Mouse (Mus musculus) kidney, adult 9 months (tissue): Measurements from ENCODE around the gene Prss36.
A peak's percentile ranks its signal among the peaks of the same experiment; 100 is the strongest.
"Not testable (repeated sequence)": the region's sequence is repeated elsewhere in the genome, so short reads cannot be mapped to it uniquely, and the experiment has no call there.

Source experiments
- DNase-seq: peaks from one replicate; pipeline ENCODE4 v3.0.0; 2022

Prss36 gene

GRCm38 (mm10) chr7:127901772-127902171, 44.8 kb downstream of the Prss36 start:
- DNase-seq = no peak

GRCm38 (mm10) chr7:127899997-127900396, 46.5 kb downstream of the Prss36 start:
- no peak for DNase-seq

GRCm38 (mm10) chr7:127898179-127898956, 48.2 kb downstream of the Prss36 start:
- no peak for DNase-seq

- no peak for DNase-seq
Observed at GRCm38 (mm10) chr7:127897542-127897941, 49.0 kb downstream of the Prss36 start.

DNA sequence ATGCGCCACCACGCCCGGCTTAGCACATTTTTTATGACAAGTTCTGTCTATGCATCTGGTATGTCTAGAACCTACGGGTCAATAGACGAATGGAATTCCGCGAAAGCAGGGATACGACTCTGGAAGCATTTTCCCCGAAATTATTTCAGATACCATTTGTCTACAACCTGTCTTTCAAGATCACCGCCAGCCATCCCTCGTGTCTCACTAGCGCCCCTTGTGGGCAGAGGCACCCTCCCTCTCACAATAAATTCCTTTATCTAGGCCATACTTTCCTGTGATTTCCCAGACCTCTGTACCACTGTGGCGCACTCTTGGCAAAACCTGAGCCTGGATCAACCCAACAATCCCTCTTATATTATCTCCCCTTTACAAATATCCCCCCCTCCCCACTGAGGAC, 50.1 kb downstream of the Prss36 start:
- peak; percentile 70 for DNase-seq

DNA sequence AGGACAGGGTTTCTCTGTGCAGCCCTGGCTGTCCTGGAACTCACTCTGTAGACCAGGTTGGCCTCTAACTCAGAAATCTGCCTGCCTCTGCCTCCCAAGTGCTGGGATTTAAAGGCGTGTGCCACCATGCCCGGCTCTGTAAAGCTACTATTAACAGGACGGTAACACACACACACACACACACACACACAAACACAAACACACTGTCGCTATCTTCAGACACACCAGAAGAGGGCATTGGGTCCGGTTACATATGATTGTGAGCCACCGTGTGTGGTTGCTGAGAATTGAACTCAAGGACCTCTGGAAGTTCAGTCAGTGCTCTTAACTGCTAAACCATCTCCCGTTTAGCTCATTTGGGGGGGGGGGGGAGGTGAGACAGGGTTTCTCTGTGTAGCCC, 50.6 kb downstream of the Prss36 start:
- not testable (repeated sequence) for DNase-seq

- peak; percentile 99 for DNase-seq
Observed at GRCm38 (mm10) chr7:127895442-127895841, 51.1 kb downstream of the Prss36 start, which contains the start of the genes Gm21974 and Vkorc1. Gene Gm21974, minus strand, starts transcription at chr7:127895454. Gene Vkorc1, minus strand, starts transcription at chr7:127895617.

DNA sequence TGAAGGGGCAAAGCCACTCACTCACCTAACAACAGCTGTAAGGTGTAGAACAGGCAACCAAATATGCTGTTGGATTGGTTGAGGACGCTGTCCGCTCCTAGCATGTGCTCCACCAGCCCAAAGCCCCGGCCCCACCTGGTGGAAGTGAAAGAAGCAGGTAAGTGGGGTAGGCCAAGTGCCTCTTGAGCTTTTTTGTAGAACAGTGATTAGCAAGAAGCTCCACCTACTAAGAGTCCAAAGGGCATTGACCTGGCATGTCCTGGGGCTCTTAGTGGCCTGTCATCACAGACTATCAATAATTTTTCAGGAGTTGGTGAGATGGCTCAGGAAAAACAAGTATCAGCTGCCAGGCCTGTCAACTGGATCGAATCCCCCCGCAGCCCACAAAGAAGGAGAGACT, 52.0 kb downstream of the Prss36 start:
- DNase-seq = peak; percentile 71

- peak; percentile 86 for DNase-seq
Observed at GRCm38 (mm10) chr7:127890798-127891197, 55.7 kb downstream of the Prss36 start, which contains the start of gene Prss53. Gene Prss53, minus strand, starts transcription at chr7:127890970.

DNA sequence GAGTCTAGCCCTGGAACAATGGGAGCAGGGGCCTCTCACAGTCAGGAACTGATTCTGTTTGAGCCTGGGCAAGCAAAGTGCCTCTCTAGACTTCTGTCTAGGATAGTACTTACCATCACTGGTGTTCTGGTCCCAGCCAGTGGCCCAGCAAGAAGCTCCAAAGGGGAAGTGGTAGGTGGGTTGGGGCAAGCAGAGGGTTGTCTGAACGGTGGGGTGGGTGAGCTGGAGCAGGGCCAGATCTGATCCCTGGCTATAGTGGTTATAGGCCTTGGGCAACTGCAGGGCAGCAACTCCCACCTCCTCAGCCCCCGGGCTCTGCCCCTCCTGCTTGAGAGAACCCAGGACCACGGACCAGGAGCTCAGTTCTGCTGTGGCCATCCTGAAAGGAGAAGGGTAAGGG, 57.7 kb downstream of the Prss36 start:
- DNase-seq = no peak

GRCm38 (mm10) chr7:127887781-127888180, 58.7 kb downstream of the Prss36 start:
- no peak for DNase-seq

DNA sequence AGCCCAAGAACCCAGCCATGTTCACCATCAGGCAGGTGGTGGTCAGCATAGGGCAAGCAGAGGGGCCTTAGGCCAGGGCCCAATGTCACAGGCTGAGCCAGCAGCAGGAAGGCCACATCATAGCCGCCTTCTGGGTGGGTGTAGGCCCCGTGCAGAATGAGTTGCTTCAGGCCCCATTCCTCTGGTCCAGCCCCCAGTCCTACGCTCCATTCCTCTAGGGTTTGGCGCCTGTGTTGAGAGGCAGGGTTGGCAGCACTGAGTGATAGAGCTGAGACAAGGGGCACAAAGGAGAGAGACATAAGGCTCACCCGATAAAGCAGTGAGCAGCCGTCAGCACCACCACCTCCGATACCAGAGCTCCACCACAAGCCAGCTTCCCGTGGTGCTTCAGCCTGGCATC, 59.3 kb downstream of the Prss36 start:
- no peak for DNase-seq

DNA sequence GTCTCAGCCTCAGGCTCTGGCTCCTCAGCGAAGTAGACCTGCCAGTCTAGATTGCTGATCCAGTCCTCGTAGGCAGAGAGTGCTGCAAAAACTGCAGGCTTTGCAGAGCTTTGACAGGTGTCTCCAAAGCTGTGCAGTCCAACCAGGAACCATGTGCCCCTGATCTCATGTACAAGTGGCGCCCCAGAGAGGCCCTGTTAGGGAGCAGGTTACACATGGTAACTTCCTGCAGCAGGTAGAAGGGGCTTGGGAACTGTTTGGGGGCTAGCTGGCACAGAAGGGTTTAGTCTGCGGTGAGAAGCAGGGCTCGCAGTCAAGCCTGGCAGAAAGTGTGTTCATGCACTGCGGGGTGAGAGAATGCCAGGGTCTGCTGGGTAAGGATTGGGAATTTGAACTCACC, 60.0 kb downstream of the Prss36 start:
- no peak for DNase-seq

GRCm38 (mm10) chr7:127885951-127886350, 60.6 kb downstream of the Prss36 start:
- DNase-seq = no peak
